Mouse (Mus musculus): ENCODE measurements around the gene Nhlrc4.

GRCm38 (mm10) chr17:25919144-25919785, 25.5 kb downstream of the Nhlrc4 start, which contains the start of gene Rab40c:
- TF ChIP-seq CTCF (IDR thresholded peaks at IDR 0.05; ENCODE audit: extremely low read depth, insufficient read depth, insufficient read length, insufficient replicate concordance) = no peak
- no peak for TF ChIP-seq POLR2A (IDR thresholded peaks at IDR 0.05; ENCODE audit: low read depth, low read length)
